Mouse (Mus musculus): ENCODE data around the gene Slc38a1. TPM values are rescaled to one million over a fixed set of nuclear protein-coding genes. Genes with fewer than 3 reads are reported as not detected.
"Not testable (repeated sequence)": the region's sequence is repeated elsewhere in the genome, so short reads cannot be mapped to it uniquely, and the experiment has no call there.

The Slc38a1 gene
- polyA plus RNA-seq, 1 experiment from 2014 or later = 109 TPM

DNA sequence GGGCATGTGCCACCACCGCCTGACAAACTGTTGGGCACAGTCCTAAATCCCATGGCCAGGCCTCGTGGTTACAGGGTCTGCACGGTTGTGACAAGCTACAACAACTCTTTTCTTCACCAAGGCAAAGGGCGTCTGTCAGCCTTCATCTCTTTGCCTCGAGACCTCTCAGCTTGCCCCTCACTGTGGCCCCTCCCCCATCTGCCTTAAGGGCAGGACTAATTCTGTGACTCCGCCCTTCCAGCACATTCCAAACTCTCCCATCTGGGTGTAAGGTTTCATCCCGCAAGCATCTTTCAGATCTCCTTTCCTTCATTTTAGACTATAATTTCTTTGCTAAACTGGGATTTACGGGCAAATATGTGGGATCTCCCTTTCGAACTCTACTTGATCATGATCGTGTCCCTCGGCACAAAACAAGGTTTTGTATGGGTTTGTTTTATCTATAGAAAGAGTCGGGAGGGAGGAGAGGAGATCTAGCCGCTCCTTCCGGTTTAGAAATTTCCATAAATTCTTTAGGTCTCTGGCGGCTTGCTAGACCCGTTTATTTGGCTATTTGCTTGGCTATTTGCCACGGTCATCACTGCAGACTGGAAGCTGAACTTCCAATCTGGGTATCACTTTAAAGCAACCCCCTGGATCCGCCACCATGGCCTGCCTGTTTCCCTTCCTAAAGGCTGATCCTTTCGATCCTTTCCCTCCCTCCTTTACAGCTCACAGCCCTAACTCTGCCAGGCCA is 7.9 kb downstream of the Slc38a1 start:
- Histone ChIP-seq H3K4me1 (ENCODE audit: control insufficient read depth, insufficient read depth, low read length) (peaks cover 10% of the 10 kb centered on the region), H3K27me3 (ENCODE audit: control insufficient read depth, insufficient read depth, low read length) (no peaks in the 10 kb centered on the region), H3K36me3 (ENCODE audit: control insufficient read depth, insufficient read depth, low read length) (peaks cover 49% of the 10 kb centered on the region), H3K4me3 (ENCODE audit: low read depth, low read length) (no peak overlapping the region), H3K9me3 (ENCODE audit: control insufficient read depth, low read length) (peaks cover 21% of the 10 kb centered on the region), H3K4me2 (no peak overlapping the region), H3K27ac (ENCODE audit: low read depth, low read length) (no peak overlapping the region), H3K9ac (ENCODE audit: low read length) (no peak overlapping the region)
- DNase-seq (ENCODE audit: low spot score, missing footprints) (no peak), ATAC-seq (ENCODE audit: low FRiP score) (no peak)
- 92% methylated on average over 19 of the region's 19 CpGs for WGBS

DNA sequence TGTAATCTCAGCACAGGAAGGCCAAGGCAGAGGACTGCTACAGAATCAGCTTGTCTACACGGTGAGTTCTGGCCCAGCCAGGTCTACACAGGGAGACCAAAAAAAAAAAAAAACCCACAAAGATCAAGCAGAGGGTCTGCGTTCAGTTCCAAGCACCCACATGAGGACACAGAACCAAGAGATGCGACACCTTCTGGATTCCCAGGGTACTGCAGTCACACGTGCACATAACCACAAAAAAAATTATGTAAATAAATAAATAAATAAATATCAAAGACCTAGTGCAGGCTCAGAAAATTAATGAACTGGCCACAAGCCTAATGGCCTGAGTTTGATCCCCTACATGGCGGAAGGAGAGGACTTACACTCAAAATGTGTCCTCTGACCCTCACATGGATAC is 10.5 kb downstream of the Slc38a1 start:
- no peak overlapping the region for H3K4me2 ChIP-seq
- no peak for DNase-seq (ENCODE audit: low spot score, missing footprints)
- H3K4me3 ChIP-seq (ENCODE audit: low read depth, low read length) = no peak overlapping the region
- no peaks in the 10 kb centered on the region for H3K27me3 ChIP-seq (ENCODE audit: control insufficient read depth, insufficient read depth, low read length)
- ATAC-seq (ENCODE audit: low FRiP score) = no peak
- H3K36me3 ChIP-seq (ENCODE audit: control insufficient read depth, insufficient read depth, low read length) = peaks cover 40% of the 10 kb centered on the region
- 92% methylated on average over 5 of the region's 5 CpGs for WGBS
- no peak overlapping the region for H3K9ac ChIP-seq (ENCODE audit: low read length)
- no peak overlapping the region for H3K27ac ChIP-seq (ENCODE audit: low read depth, low read length)
- H3K4me1 ChIP-seq (ENCODE audit: control insufficient read depth, insufficient read depth, low read length) = no peaks in the 10 kb centered on the region
- peaks cover 21% of the 10 kb centered on the region for H3K9me3 ChIP-seq (ENCODE audit: control insufficient read depth, low read length)

DNA sequence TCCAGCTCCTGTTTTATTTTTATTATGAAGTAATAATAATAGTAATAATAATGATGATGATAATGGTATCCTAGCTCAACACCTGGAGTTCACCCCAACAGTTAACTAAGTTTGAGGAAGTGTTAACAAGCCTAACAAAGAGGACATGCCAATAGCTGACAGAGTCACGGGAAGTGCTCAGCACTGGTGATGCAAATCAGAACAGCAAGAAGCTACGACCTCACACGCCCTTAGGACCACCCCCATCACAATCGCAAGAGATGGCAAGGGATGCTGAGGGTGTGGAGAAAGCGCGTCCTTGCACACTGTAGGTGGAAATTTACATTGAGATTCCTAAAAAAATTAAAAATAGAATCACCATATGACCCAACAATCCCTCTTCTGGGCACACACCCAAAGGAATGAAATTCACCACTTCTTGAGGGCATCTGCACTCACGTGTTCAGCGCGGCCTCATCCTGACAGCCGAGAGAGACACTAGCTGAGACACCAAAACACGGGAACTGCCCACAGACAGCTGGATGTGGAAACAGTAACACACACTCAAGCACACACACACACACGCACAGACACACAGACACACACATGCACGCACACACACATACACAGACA is 11.5 kb downstream of the Slc38a1 start:
- Histone ChIP-seq H3K9ac (ENCODE audit: low read length) (no peak overlapping the region), H3K27me3 (ENCODE audit: control insufficient read depth, insufficient read depth, low read length) (no peaks in the 10 kb centered on the region), H3K4me1 (ENCODE audit: control insufficient read depth, insufficient read depth, low read length) (no peaks in the 10 kb centered on the region), H3K9me3 (ENCODE audit: control insufficient read depth, low read length) (peaks cover 20% of the 10 kb centered on the region), H3K36me3 (ENCODE audit: control insufficient read depth, insufficient read depth, low read length) (peaks cover 35% of the 10 kb centered on the region), H3K27ac (ENCODE audit: low read depth, low read length) (no peak overlapping the region), H3K4me2 (no peak overlapping the region), H3K4me3 (ENCODE audit: low read depth, low read length) (no peak overlapping the region)
- DNase-seq (ENCODE audit: low spot score, missing footprints) (no peak), ATAC-seq (ENCODE audit: low FRiP score) (no peak)
- 93% methylated on average over 13 of the region's 13 CpGs for WGBS

DNA sequence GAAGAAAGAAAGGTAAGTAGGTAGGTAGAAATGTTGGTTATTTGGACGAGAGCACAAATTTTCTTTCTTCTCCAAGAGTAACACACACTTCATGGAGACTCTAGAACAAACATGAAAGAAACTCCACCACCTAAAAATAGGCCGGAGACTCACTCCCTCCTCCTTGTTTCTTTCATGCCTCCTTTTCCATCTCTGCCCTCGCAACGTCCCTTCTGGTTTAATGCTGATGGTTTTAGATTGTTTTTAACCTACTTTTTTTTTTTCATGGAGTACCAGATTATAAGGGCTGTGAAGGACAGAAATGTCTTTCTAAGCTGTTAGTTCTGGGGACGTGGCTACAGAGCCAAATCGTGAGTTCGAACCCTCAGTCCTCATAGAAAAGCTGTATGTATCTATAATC is 14.5 kb downstream of the Slc38a1 start:
- Histone ChIP-seq H3K4me3 (ENCODE audit: low read depth, low read length) (no peak overlapping the region), H3K9ac (ENCODE audit: low read length) (no peak overlapping the region), H3K27me3 (ENCODE audit: control insufficient read depth, insufficient read depth, low read length) (no peaks in the 10 kb centered on the region), H3K9me3 (ENCODE audit: control insufficient read depth, low read length) (peaks cover 2% of the 10 kb centered on the region), H3K4me1 (ENCODE audit: control insufficient read depth, insufficient read depth, low read length) (no peaks in the 10 kb centered on the region), H3K36me3 (ENCODE audit: control insufficient read depth, insufficient read depth, low read length) (peaks cover 29% of the 10 kb centered on the region), H3K27ac (ENCODE audit: low read depth, low read length) (no peak overlapping the region), H3K4me2 (no peak overlapping the region)
- DNase-seq (ENCODE audit: low spot score, missing footprints) (no peak), ATAC-seq (ENCODE audit: low FRiP score) (no peak)
- 93% methylated on average over 7 of the region's 7 CpGs for WGBS

DNA sequence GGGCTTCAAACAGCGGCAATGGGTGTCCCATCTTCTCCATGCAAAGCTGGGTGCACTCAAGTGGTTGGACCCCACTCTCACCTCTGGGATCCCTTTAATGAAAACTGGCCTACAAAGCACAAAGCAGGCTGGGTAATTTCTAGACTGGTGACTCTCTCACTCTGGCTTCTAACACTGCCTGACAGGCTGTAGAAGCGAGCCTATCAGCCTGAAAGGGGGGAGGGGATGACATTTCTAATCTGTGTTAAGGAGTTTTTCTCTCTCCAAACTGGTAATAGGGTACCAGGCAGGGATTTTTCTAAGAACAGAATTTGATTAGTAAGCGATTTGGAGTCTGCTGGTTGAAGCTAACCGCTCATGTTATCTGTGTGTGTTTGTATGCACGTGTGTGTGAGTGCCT is 15.8 kb downstream of the Slc38a1 start:
- Histone ChIP-seq H3K9ac (ENCODE audit: low read length) (no peak overlapping the region), H3K9me3 (ENCODE audit: control insufficient read depth, low read length) (no peaks in the 10 kb centered on the region; the same call in none of the 2 replicates), H3K4me3 (ENCODE audit: low read depth, low read length) (no peak overlapping the region), H3K4me1 (ENCODE audit: control insufficient read depth, insufficient read depth, low read length) (no peaks in the 10 kb centered on the region), H3K36me3 (ENCODE audit: control insufficient read depth, insufficient read depth, low read length) (peaks cover 30% of the 10 kb centered on the region), H3K4me2 (no peak overlapping the region), H3K27ac (ENCODE audit: low read depth, low read length) (no peak overlapping the region), H3K27me3 (ENCODE audit: control insufficient read depth, insufficient read depth, low read length) (no peaks in the 10 kb centered on the region)
- ATAC-seq (ENCODE audit: low FRiP score) = no peak
- no peak for DNase-seq (ENCODE audit: low spot score, missing footprints)
- 87% methylated on average over 5 of the region's 5 CpGs for WGBS

DNA sequence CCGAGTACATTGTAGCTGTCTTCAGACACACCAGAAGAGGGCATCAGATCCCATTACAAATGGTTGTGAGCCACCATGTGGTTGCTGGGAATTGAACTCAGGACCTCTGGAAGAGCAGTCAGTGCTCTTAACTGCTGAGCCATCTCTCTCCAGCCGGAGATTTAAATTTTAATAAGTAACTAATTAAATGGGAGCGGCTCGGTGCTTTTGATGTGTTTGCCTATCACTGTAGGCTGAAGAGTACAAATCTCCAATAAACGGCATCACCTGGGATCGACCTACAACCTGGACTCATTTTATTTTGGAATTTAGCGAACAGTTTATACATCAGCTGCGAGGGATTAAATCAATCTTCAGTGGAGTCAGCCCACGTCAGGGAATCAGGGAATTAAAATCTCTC is 17.7 kb downstream of the Slc38a1 start:
- H3K4me1 ChIP-seq (ENCODE audit: control insufficient read depth, insufficient read depth, low read length); H3K9ac ChIP-seq (ENCODE audit: low read length); H3K4me3 ChIP-seq (ENCODE audit: low read depth, low read length); DNase-seq (ENCODE audit: low spot score, missing footprints); ATAC-seq (ENCODE audit: low FRiP score); H3K9me3 ChIP-seq (ENCODE audit: control insufficient read depth, low read length); H3K4me2 ChIP-seq; H3K27ac ChIP-seq (ENCODE audit: low read depth, low read length); H3K27me3 ChIP-seq (ENCODE audit: control insufficient read depth, insufficient read depth, low read length): not testable (repeated sequence)
- peaks cover 39% of the 10 kb centered on the region for H3K36me3 ChIP-seq (ENCODE audit: control insufficient read depth, insufficient read depth, low read length)
- WGBS = 94% methylated on average over 9 of the region's 9 CpGs

DNA sequence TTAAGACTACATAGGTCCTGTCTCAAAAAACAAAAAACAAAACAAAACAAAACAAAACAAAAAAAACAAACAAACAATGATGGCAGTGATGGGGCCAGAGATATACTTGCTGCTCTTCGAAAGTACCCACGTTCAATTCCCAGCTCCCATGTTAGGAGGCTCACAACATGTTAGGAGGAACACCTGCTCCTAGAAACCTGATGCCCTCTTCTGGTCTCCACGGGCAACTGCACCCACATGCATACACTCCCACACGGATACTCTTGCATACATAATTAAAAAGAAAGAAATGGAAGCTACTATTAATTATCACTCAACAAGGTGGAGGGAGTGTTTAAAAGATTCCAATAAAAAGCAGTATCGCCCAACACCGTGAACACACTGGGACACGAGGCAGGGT is 20.3 kb downstream of the Slc38a1 start:
- Histone ChIP-seq H3K4me3 (ENCODE audit: low read depth, low read length) (no peak overlapping the region), H3K9me3 (ENCODE audit: control insufficient read depth, low read length) (no peaks in the 10 kb centered on the region; the same call in none of the 2 replicates), H3K36me3 (ENCODE audit: control insufficient read depth, insufficient read depth, low read length) (peaks cover 45% of the 10 kb centered on the region), H3K9ac (ENCODE audit: low read length) (no peak overlapping the region), H3K4me1 (ENCODE audit: control insufficient read depth, insufficient read depth, low read length) (no peaks in the 10 kb centered on the region), H3K27me3 (ENCODE audit: control insufficient read depth, insufficient read depth, low read length) (no peaks in the 10 kb centered on the region), H3K27ac (ENCODE audit: low read depth, low read length) (no peak overlapping the region), H3K4me2 (no peak overlapping the region)
- 97% methylated on average over 7 of the region's 7 CpGs for WGBS
- DNase-seq (ENCODE audit: low spot score, missing footprints) (no peak), ATAC-seq (ENCODE audit: low FRiP score) (no peak)

DNA sequence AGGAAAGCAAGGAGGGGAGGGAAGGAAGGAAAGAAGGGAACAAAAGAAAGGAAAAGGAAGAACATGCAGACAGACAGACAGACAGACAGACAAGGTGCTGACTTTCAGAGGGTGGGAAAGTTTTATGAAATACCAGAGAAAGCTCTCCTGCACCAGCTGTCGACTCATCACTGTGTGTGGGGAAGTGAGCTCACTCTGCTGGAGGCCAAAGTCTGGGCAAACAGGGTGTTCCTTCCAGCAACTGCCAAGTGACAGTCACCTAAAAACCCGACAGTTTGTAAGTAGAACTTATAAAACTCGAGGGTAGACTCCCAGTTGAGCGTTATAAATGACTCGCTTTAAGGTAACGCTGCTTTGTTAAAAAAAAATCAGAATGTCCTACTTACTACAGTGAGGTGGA is 21.0 kb downstream of the Slc38a1 start:
- Histone ChIP-seq H3K9ac (ENCODE audit: low read length) (no peak overlapping the region), H3K27me3 (ENCODE audit: control insufficient read depth, insufficient read depth, low read length) (no peaks in the 10 kb centered on the region), H3K9me3 (ENCODE audit: control insufficient read depth, low read length) (no peaks in the 10 kb centered on the region; the same call in none of the 2 replicates), H3K36me3 (ENCODE audit: control insufficient read depth, insufficient read depth, low read length) (peaks cover 49% of the 10 kb centered on the region), H3K4me2 (no peak overlapping the region), H3K4me1 (ENCODE audit: control insufficient read depth, insufficient read depth, low read length) (no peaks in the 10 kb centered on the region), H3K4me3 (ENCODE audit: low read depth, low read length) (no peak overlapping the region), H3K27ac (ENCODE audit: low read depth, low read length) (no peak overlapping the region)
- DNase-seq (ENCODE audit: low spot score, missing footprints) (no peak), ATAC-seq (ENCODE audit: low FRiP score) (no peak)
- WGBS = 95% methylated on average over 6 of the region's 6 CpGs

DNA sequence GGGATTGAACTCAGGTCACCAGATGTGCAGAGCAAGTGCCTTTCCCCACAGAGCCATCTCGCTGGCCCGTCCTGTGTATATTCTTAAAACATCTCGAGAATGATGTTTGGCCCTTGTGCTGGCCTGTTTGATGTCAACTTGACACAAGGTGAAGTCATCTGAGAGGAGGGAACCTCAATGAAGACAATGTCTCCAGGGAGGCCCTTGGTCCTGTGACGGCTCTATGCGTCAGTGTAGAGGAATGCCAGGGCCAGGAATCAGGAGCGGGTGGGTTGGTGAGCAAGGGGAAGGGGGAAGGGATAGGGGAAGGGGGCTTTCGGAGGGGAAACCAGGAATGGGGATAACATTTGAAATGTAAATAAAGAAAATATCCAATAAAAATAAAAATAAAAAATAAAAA is 25.2 kb downstream of the Slc38a1 start:
- 93% methylated on average over 7 of the region's 7 CpGs for WGBS
- no peaks in the 10 kb centered on the region for H3K4me1 ChIP-seq (ENCODE audit: control insufficient read depth, insufficient read depth, low read length)
- no peak overlapping the region for H3K27ac ChIP-seq (ENCODE audit: low read depth, low read length)
- ATAC-seq (ENCODE audit: low FRiP score) (no peak), DNase-seq (ENCODE audit: low spot score, missing footprints) (no peak)
- H3K27me3 ChIP-seq (ENCODE audit: control insufficient read depth, insufficient read depth, low read length) = no peaks in the 10 kb centered on the region
- no peak overlapping the region for H3K4me2 ChIP-seq
- peaks cover 7% of the 10 kb centered on the region; the same call in 1 of the 2 replicates for H3K9me3 ChIP-seq (ENCODE audit: control insufficient read depth, low read length)
- no peak overlapping the region for H3K9ac ChIP-seq (ENCODE audit: low read length)
- peaks cover 56% of the 10 kb centered on the region for H3K36me3 ChIP-seq (ENCODE audit: control insufficient read depth, insufficient read depth, low read length)
- no peak overlapping the region for H3K4me3 ChIP-seq (ENCODE audit: low read depth, low read length)

All from midbrain, embryonic 11.5 days (tissue).